Mouse (Mus musculus): ENCODE measurements around the gene Gm3020.
"Not testable (repeated sequence)": the region's sequence is repeated elsewhere in the genome, so short reads cannot be mapped to it uniquely, and the experiment has no call there.

- TF ChIP-seq MAX (IDR thresholded peaks at IDR 0.05; ENCODE audit: low read length); POLR2A (IDR thresholded peaks at IDR 0.05; ENCODE audit: control insufficient read depth in 1 of 2, insufficient read depth in 1 of 2, low read depth in 1 of 2, low read length in 2 of 2, poor library complexity in 1 of 2); MYB (IDR thresholded peaks at IDR 0.05; ENCODE audit: low read depth, low read length): not testable (repeated sequence)
These were observed 36.7 kb downstream of the Gm3020 start, which contains the start of gene Gm3043 for GRCm38 (mm10) chr14:3688483-3688882.

All from MEL (cell line).